Mouse (Mus musculus): ENCODE results near the gene Slc25a4. TPM values are rescaled to one million over a fixed set of nuclear protein-coding genes. Genes with fewer than 3 reads are reported as not detected.
A peak's percentile ranks its signal among the peaks of the same experiment; 100 is the strongest.

Gene Slc25a4
- polyA plus RNA-seq, 1 experiment from 2014 or later = 516 TPM

DNA sequence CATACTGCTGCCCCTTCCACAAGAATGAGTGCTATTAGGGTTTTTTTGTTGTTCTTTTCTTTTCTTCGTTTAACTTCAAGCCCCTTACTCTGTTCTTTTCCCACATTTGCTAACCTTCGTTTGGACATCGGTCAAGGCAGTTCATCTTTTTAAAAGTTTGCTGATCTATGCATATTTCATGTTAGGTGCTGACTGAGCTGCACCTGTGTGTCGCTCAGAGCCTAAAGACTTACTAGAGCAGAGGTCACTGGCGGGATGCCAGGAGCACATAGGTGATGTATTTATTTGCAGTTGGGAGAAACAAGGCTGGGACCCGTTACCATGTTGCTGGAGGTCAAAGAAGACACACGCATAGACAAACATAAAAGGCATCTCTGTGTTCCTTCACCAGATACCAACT is 1.1 kb upstream of the Slc25a4 start:
- peaks cover 20% of the 10 kb centered on the region for H3K36me3 ChIP-seq (ENCODE audit: control insufficient read depth, insufficient read depth, low read length)
- no peak overlapping the region for H3K4me3 ChIP-seq (ENCODE audit: low read depth, low read length)
- no peak overlapping the region for H3K27ac ChIP-seq (ENCODE audit: low read depth)
- peaks cover 29% of the 10 kb centered on the region for H3K4me1 ChIP-seq (replicated peaks; ENCODE audit: control insufficient read depth, insufficient read depth, low read length)
- DNase-seq (ENCODE audit: low spot score) (no peak), ATAC-seq (replicated peaks; ENCODE audit: low FRiP score, low TSS enrichment, low read depth) (no peak)
- H3K4me2 ChIP-seq (ENCODE audit: low read length) = no peak overlapping the region
- no peaks in the 10 kb centered on the region for H3K27me3 ChIP-seq (replicated peaks; ENCODE audit: control insufficient read depth, insufficient read depth, low read length)
- H3K9me3 ChIP-seq (ENCODE audit: control insufficient read depth, low read length) = no peaks in the 10 kb centered on the region
- 53% methylated on average over 7 of the region's 7 CpGs for WGBS
- no peak overlapping the region for H3K9ac ChIP-seq (ENCODE audit: low read length)

DNA sequence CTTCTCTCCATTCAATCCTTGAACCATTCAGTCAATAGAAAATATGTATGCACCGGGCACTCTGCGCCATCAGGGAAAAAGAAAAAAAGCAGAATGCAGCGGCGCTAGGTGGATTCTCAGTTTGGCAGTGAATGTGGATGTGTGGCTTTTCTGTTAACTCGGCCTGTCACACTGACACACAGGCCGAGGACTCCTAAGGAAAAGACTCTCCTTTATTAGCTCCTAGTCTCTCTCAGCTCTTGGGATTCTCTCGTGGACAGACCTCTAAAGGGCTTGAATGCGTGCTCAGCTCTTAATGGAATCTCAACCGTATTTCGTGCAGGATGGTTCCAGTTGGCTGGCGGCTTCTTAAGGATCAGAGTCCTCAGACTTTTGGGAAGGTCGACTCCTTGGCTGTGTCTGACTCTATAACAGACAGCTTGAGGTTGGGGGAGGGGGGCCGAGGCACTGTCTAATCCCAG is 557 bp upstream of the Slc25a4 start:
- peak overlapping the region; percentile 81 for H3K4me3 ChIP-seq (ENCODE audit: low read depth, low read length)
- 12% methylated on average over 13 of the region's 13 CpGs for WGBS
- peak overlapping the region; percentile 93 for H3K9ac ChIP-seq (ENCODE audit: low read length)
- peak; percentile 1; the same call in 1 of the 2 replicates for ATAC-seq (replicated peaks; ENCODE audit: low FRiP score, low TSS enrichment, low read depth)
- H3K27ac ChIP-seq (ENCODE audit: low read depth) = peak overlapping the region; percentile 93
- H3K9me3 ChIP-seq (ENCODE audit: control insufficient read depth, low read length) = no peaks in the 10 kb centered on the region
- peak; percentile 57 for DNase-seq (ENCODE audit: low spot score)
- peak overlapping the region; percentile 84 for H3K4me2 ChIP-seq (ENCODE audit: low read length)
- peaks cover 25% of the 10 kb centered on the region for H3K36me3 ChIP-seq (ENCODE audit: control insufficient read depth, insufficient read depth, low read length)
- peaks cover 25% of the 10 kb centered on the region for H3K4me1 ChIP-seq (replicated peaks; ENCODE audit: control insufficient read depth, insufficient read depth, low read length)
- no peaks in the 10 kb centered on the region for H3K27me3 ChIP-seq (replicated peaks; ENCODE audit: control insufficient read depth, insufficient read depth, low read length)

DNA sequence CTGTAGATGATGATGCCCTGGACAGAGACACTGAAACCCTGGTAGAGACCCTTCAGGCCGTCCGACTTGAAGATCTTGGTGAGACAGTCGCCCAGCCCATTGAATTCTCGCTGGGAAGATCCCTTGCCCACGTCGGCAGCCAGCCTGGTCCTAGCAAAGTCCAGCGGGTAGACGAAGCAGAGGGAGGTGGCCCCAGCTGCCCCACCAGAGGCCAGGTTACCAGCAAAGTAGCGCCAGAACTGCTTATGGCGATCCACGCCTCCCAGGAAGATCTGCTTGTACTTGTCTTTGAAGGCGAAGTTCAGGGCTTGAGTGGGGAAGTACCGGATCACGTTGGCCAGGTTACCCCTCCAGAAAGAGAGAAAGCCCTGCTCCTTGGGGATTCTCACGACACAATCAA is 2.0 kb downstream of the Slc25a4 start:
- no peak for DNase-seq (ENCODE audit: low spot score)
- Histone ChIP-seq H3K9me3 (ENCODE audit: control insufficient read depth, low read length) (no peaks in the 10 kb centered on the region), H3K4me1 (replicated peaks; ENCODE audit: control insufficient read depth, insufficient read depth, low read length) (peaks cover 25% of the 10 kb centered on the region), H3K27ac (ENCODE audit: low read depth) (no peak overlapping the region), H3K27me3 (replicated peaks; ENCODE audit: control insufficient read depth, insufficient read depth, low read length) (no peaks in the 10 kb centered on the region), H3K36me3 (ENCODE audit: control insufficient read depth, insufficient read depth, low read length) (peaks cover 50% of the 10 kb centered on the region), H3K4me2 (ENCODE audit: low read length) (peak overlapping the region; percentile 84), H3K9ac (ENCODE audit: low read length) (no peak overlapping the region), H3K4me3 (ENCODE audit: low read depth, low read length) (peak overlapping the region; percentile 21)
- ATAC-seq (replicated peaks; ENCODE audit: low FRiP score, low TSS enrichment, low read depth) = no peak
- WGBS = 86% methylated on average over 15 of the region's 15 CpGs

DNA sequence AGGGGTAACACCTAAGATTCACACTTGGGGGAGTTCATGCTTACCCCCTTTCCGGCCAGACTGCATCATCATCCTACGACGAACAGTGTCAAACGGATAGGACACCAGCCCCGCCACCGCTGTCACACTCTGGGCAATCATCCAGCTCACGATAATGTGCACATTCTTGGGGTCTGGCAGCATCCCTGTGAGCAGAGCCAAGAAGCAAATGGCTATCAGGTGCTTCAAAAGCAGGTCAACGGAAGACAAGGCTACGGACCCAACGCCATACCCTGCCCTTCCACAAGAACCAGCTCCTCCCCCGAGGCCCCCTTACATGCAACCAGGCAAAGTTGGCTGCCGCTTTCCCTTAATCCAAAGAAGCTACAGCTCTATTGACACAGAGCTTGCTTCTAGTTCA is 2.7 kb downstream of the Slc25a4 start:
- peaks cover 54% of the 10 kb centered on the region for H3K36me3 ChIP-seq (ENCODE audit: control insufficient read depth, insufficient read depth, low read length)
- no peaks in the 10 kb centered on the region for H3K27me3 ChIP-seq (replicated peaks; ENCODE audit: control insufficient read depth, insufficient read depth, low read length)
- ATAC-seq (replicated peaks; ENCODE audit: low FRiP score, low TSS enrichment, low read depth) (no peak), DNase-seq (ENCODE audit: low spot score) (no peak)
- H3K4me2 ChIP-seq (ENCODE audit: low read length) = peak overlapping the region; percentile 84; the same call in 1 of the 2 replicates
- peak overlapping the region; percentile 21; the same call in 1 of the 2 replicates for H3K4me3 ChIP-seq (ENCODE audit: low read depth, low read length)
- no peak overlapping the region for H3K9ac ChIP-seq (ENCODE audit: low read length)
- H3K27ac ChIP-seq (ENCODE audit: low read depth) = no peak overlapping the region
- H3K4me1 ChIP-seq (replicated peaks; ENCODE audit: control insufficient read depth, insufficient read depth, low read length) = peaks cover 25% of the 10 kb centered on the region
- 88% methylated on average over 12 of the region's 12 CpGs for WGBS
- no peaks in the 10 kb centered on the region for H3K9me3 ChIP-seq (ENCODE audit: control insufficient read depth, low read length)

DNA sequence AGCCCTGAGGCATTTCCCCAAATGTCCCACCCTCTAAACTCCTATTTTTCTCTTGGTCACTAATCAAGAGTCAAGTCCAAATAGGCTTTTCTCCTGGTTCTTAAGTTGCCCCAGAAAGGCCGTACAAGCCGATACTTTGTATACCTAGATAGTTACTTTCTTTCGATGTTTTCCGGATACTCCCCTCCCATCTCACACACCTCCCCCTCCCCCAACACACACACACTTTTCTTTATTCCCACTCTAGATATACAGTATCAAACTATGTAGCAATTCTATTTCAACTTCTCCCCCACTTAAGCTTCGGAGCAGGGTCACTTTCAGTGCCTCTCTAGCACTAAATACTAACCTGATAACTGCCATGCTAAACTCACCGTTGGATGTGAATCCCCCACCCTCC is 5.0 kb downstream of the Slc25a4 start:
- Histone ChIP-seq H3K27me3 (replicated peaks; ENCODE audit: control insufficient read depth, insufficient read depth, low read length) (no peaks in the 10 kb centered on the region), H3K4me1 (replicated peaks; ENCODE audit: control insufficient read depth, insufficient read depth, low read length) (peaks cover 20% of the 10 kb centered on the region), H3K36me3 (ENCODE audit: control insufficient read depth, insufficient read depth, low read length) (peaks cover 54% of the 10 kb centered on the region), H3K27ac (ENCODE audit: low read depth) (no peak overlapping the region), H3K4me2 (ENCODE audit: low read length) (no peak overlapping the region), H3K9me3 (ENCODE audit: control insufficient read depth, low read length) (no peaks in the 10 kb centered on the region), H3K4me3 (ENCODE audit: low read depth, low read length) (no peak overlapping the region), H3K9ac (ENCODE audit: low read length) (no peak overlapping the region)
- 83% methylated on average over 6 of the region's 6 CpGs for WGBS
- DNase-seq (ENCODE audit: low spot score) = no peak
- ATAC-seq (replicated peaks; ENCODE audit: low FRiP score, low TSS enrichment, low read depth) = no peak

DNA sequence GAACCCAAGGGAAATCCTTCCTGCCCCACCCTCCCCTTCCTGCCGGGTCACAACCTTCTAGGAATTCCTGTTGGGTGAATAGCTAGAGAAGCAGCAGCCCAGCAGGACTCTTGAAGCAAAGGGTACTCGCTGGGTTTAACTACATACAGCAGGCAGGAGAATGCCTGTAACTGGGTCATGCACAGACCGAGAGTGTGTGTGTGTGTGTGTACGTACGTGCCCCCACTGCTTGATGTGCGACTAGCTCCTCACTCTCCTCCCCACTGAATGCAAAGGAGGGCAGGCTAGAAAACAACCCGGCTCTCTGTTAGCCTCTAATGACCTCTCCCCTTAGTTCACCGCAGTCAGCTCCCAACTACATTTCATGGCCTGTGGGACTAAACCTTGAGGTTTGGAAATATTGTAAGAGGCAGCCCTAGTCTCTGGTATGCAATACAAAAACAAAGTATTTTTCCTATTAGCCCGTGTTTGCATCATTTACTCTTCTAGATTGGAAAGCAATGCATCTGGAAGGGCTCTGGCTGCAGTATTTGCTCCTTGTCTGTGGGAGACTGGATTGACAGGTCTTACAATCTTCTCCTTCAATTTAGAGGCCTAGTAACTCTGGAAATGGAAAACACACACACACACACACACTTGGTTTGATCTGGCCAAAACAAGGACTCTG is 6.0 kb downstream of the Slc25a4 start:
- H3K4me1 ChIP-seq (replicated peaks; ENCODE audit: control insufficient read depth, insufficient read depth, low read length) = peaks cover 20% of the 10 kb centered on the region
- H3K4me3 ChIP-seq (ENCODE audit: low read depth, low read length) = no peak overlapping the region
- H3K9me3 ChIP-seq (ENCODE audit: control insufficient read depth, low read length) = no peaks in the 10 kb centered on the region
- H3K36me3 ChIP-seq (ENCODE audit: control insufficient read depth, insufficient read depth, low read length) = peaks cover 54% of the 10 kb centered on the region
- H3K9ac ChIP-seq (ENCODE audit: low read length) = no peak overlapping the region
- ATAC-seq (replicated peaks; ENCODE audit: low FRiP score, low TSS enrichment, low read depth) = no peak
- WGBS = 79% methylated on average over 9 of the region's 9 CpGs
- no peak overlapping the region for H3K4me2 ChIP-seq (ENCODE audit: low read length)
- no peak overlapping the region for H3K27ac ChIP-seq (ENCODE audit: low read depth)
- no peaks in the 10 kb centered on the region for H3K27me3 ChIP-seq (replicated peaks; ENCODE audit: control insufficient read depth, insufficient read depth, low read length)
- DNase-seq (ENCODE audit: low spot score) = no peak

DNA sequence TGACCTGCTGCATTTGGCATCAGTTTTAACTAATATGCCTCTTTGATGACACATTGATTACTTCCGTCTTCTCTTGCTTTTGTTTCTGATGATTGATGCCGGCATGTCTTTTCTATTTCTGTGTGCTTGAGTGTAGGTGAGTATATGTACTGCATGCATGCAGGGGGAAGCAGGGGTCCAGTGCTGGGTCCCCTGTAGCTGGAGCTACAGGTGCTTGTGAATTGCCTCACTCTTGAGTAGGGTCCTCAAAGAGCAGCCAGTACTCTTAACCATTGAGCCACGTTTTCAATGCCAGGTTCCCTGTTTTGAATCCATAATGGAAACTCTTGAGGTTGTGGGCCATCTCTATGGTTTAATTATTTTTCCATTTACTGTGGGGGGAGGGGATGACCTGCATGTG is 6.8 kb downstream of the Slc25a4 start:
- H3K9me3 ChIP-seq (ENCODE audit: control insufficient read depth, low read length) = no peaks in the 10 kb centered on the region
- H3K36me3 ChIP-seq (ENCODE audit: control insufficient read depth, insufficient read depth, low read length) = peaks cover 54% of the 10 kb centered on the region
- no peaks in the 10 kb centered on the region for H3K27me3 ChIP-seq (replicated peaks; ENCODE audit: control insufficient read depth, insufficient read depth, low read length)
- H3K27ac ChIP-seq (ENCODE audit: low read depth) = no peak overlapping the region
- H3K9ac ChIP-seq (ENCODE audit: low read length) = no peak overlapping the region
- DNase-seq (ENCODE audit: low spot score) (no peak), ATAC-seq (replicated peaks; ENCODE audit: low FRiP score, low TSS enrichment, low read depth) (no peak)
- no peak overlapping the region for H3K4me3 ChIP-seq (ENCODE audit: low read depth, low read length)
- 83% methylated on average over 3 of the region's 3 CpGs for WGBS
- no peak overlapping the region for H3K4me2 ChIP-seq (ENCODE audit: low read length)
- H3K4me1 ChIP-seq (replicated peaks; ENCODE audit: control insufficient read depth, insufficient read depth, low read length) = peaks cover 12% of the 10 kb centered on the region

DNA sequence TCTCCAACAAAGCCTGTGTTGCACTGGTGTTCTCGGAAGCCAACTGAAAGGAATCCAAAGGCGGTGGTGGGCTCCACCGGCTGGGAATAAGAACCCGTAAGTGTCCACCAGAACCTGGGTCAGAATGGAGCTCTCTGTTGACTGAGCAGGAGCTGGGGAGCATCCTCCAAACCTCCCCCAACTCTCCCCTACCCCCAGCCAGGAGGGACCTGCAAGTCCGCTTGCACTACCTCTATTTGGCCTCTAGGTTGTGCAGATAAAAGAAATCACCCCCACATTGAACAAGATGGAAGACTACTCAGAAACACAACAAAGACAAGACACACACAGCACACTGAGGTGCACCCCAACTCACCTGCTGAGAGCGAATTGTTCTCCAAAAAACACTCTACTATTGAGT is 8.7 kb downstream of the Slc25a4 start:
- Histone ChIP-seq H3K4me3 (ENCODE audit: low read depth, low read length) (no peak overlapping the region), H3K27ac (ENCODE audit: low read depth) (no peak overlapping the region), H3K4me2 (ENCODE audit: low read length) (no peak overlapping the region), H3K9me3 (ENCODE audit: control insufficient read depth, low read length) (no peaks in the 10 kb centered on the region), H3K4me1 (replicated peaks; ENCODE audit: control insufficient read depth, insufficient read depth, low read length) (no peaks in the 10 kb centered on the region), H3K27me3 (replicated peaks; ENCODE audit: control insufficient read depth, insufficient read depth, low read length) (no peaks in the 10 kb centered on the region), H3K36me3 (ENCODE audit: control insufficient read depth, insufficient read depth, low read length) (peaks cover 36% of the 10 kb centered on the region), H3K9ac (ENCODE audit: low read length) (no peak overlapping the region)
- DNase-seq (ENCODE audit: low spot score) (no peak), ATAC-seq (replicated peaks; ENCODE audit: low FRiP score, low TSS enrichment, low read depth) (no peak)
- WGBS = 81% methylated on average over 6 of the region's 6 CpGs

DNA sequence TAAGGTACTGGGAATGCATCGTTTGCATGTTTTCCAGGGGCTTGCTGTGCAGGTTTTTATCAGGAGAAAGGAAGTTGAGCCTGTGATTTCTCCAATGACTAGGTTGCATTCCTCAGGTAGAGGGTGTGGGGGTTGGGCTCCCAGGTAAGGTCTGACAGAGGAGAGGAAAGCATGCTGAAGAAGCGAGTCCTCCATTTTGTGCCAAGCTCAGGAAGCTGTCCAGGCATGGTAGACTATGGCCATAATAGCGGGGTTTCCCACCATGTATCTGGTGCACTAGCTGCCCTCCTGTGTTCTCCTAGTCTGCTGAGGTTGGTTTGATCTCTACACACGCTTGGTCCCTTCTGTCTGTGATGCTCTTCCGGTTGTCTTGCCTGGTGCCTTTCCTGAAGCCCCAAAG is 13.4 kb downstream of the Slc25a4 start:
- H3K36me3 ChIP-seq (ENCODE audit: control insufficient read depth, insufficient read depth, low read length) = peaks cover 14% of the 10 kb centered on the region
- H3K4me1 ChIP-seq (replicated peaks; ENCODE audit: control insufficient read depth, insufficient read depth, low read length) = no peaks in the 10 kb centered on the region
- no peak overlapping the region for H3K4me2 ChIP-seq (ENCODE audit: low read length)
- H3K9ac ChIP-seq (ENCODE audit: low read length) = no peak overlapping the region
- H3K4me3 ChIP-seq (ENCODE audit: low read depth, low read length) = no peak overlapping the region
- H3K27ac ChIP-seq (ENCODE audit: low read depth) = no peak overlapping the region
- H3K9me3 ChIP-seq (ENCODE audit: control insufficient read depth, low read length) = no peaks in the 10 kb centered on the region
- no peaks in the 10 kb centered on the region for H3K27me3 ChIP-seq (replicated peaks; ENCODE audit: control insufficient read depth, insufficient read depth, low read length)
- ATAC-seq (replicated peaks; ENCODE audit: low FRiP score, low TSS enrichment, low read depth) (no peak), DNase-seq (ENCODE audit: low spot score) (no peak)
- 82% methylated on average over 5 of the region's 5 CpGs for WGBS

All from intestine, embryonic 14.5 days (tissue).